Mouse (Mus musculus) ES-E14 (cell line): ENCODE measurements around the gene Lingo1. TPM values are rescaled to one million over a fixed set of nuclear protein-coding genes. Genes with fewer than 3 reads are reported as not detected.

Source experiments
- DNase-seq: peaks from one replicate; pipeline ENCODE4 v3.0.0-alpha.2; 2013; ENCODE audit warnings: low read depth, low spot score
- H3K27ac ChIP-seq: 2 replicates; pipeline ENCODE4 v1.5.1; 2012; ENCODE audit warnings: low read depth, mild to moderate bottlenecking, low read length, moderate library complexity, mixed read lengths; ENCODE audit not compliant: poor library complexity, insufficient read depth, severe bottlenecking
- H3K36me3 ChIP-seq: 2 replicates; pipeline ENCODE4 v1.6.1; 2012; ENCODE audit warnings: mild to moderate bottlenecking, low read length, moderate library complexity, mixed read lengths; ENCODE audit not compliant: control insufficient read depth, poor library complexity, insufficient read depth, severe bottlenecking
- H3K4me1 ChIP-seq, 2 experiments: fragments of 150-350 bp in 1 of 2; sonication (generic) in 1 of 2; 2 replicates each; pipeline ENCODE4 v1.6.1; 2012; ENCODE audit warnings: low read length in 2 of 2, mild to moderate bottlenecking in 1 of 2, mixed read lengths in 1 of 2; ENCODE audit not compliant: control insufficient read depth in 2 of 2, insufficient read depth in 2 of 2, poor library complexity in 1 of 2
- H3K4me3 ChIP-seq, 2 experiments: fragments of 150-350 bp in 1 of 2; sonication (generic) in 1 of 2; 2 replicates each; pipeline ENCODE4 v1.5.1; 2012; ENCODE audit warnings: low read length in 2 of 2, low read depth in 1 of 2, mild to moderate bottlenecking in 1 of 2, mixed read lengths in 1 of 2; ENCODE audit not compliant: insufficient read depth in 1 of 2, poor library complexity in 1 of 2, severe bottlenecking in 1 of 2
- H3K9ac ChIP-seq: 2 replicates; pipeline ENCODE4 v1.6.1; 2012; ENCODE audit warnings: low read depth, mild to moderate bottlenecking, low read length, mixed read lengths; ENCODE audit not compliant: poor library complexity, insufficient read depth, severe bottlenecking
- H3K9me3 ChIP-seq: fragments of 150-350 bp; sonication (generic); 2 replicates; pipeline ENCODE4 v1.6.1; 2012; ENCODE audit warnings: low read depth, mild to moderate bottlenecking, low read length; ENCODE audit not compliant: control insufficient read depth, insufficient read depth
- CHD2 ChIP-seq: IDR thresholded peaks from 2 replicates; pipeline ENCODE4 v1.6.1; 2014; ENCODE audit warnings: mild to moderate bottlenecking, low read depth, low read length, inconsistent platforms
- HCFC1 ChIP-seq: IDR thresholded peaks from 2 replicates; pipeline ENCODE4 v1.6.1; 2012; ENCODE audit warnings: low read length, inconsistent platforms, borderline replicate concordance; ENCODE audit not compliant: insufficient read depth
- MAFK ChIP-seq: IDR thresholded peaks from 2 replicates; pipeline ENCODE4 v1.6.1; 2014; ENCODE audit warnings: mild to moderate bottlenecking, low read depth, low read length, inconsistent platforms; ENCODE audit not compliant: insufficient read depth
- ZC3H11A ChIP-seq: IDR thresholded peaks from 2 replicates; pipeline ENCODE4 v1.6.1; 2012; ENCODE audit warnings: low read depth, mild to moderate bottlenecking, inconsistent platforms, low read length, borderline replicate concordance
- ZNF384 ChIP-seq: IDR thresholded peaks from 2 replicates; pipeline ENCODE4 v1.6.1; 2012; ENCODE audit warnings: low read depth, low read length, inconsistent platforms
- in situ Hi-C, 2 experiments: fragments of 600-800 bp; cut with MboI; formaldehyde crosslinking; loops; one replicate each; pipeline ENCODE4 v1.15.1; 2025; ENCODE audit warnings: low sequenced_read_pairs in 2 of 2, inconsistent platforms in 1 of 2; ENCODE audit not compliant: unreplicated experiment in 2 of 2
- total RNA-seq: library from RNA; depleted of rRNA; stranded (reverse); fragments of 300-350 nt; gene quantifications from 2 replicates; pipeline ENCODE4 v1.2.3, GENCODE M21; 2012

The Lingo1 gene
- total RNA-seq, 1 experiment = 1.3 TPM

- H3K4me1 ChIP-seq = peaks cover 2% of the 10 kb centered on the region in 2 experiments; a peak in 2 of 4 replicates
- in situ Hi-C loops = no loop called here
- no peaks in the 10 kb centered on the region for H3K9me3 ChIP-seq
- no peaks in the 10 kb centered on the region for H3K36me3 ChIP-seq
- H3K9ac ChIP-seq = no peak overlapping the region
- no peak for DNase-seq
- no peak overlapping the region for H3K27ac ChIP-seq
- H3K4me3 ChIP-seq = no peak overlapping the region
- TF ChIP-seq ZC3H11A (no peak), ZNF384 (no peak), HCFC1 (no peak), MAFK (no peak), CHD2 (no peak)
Measured at GRCm38 (mm10) chr9:56589762-56590161, 206.5 kb downstream of the Lingo1 start.

- Histone ChIP-seq H3K4me3 (no peak overlapping the region), H3K4me1 (peaks cover 0 to 14% of the 10 kb centered on the region in 2 experiments; a peak in 1 of 4 replicates), H3K9me3 (no peaks in the 10 kb centered on the region), H3K27ac (no peak overlapping the region), H3K36me3 (no peaks in the 10 kb centered on the region), H3K9ac (no peak overlapping the region)
- DNase-seq = no peak
- in situ Hi-C loops = no loop called here
- no peak for TF ChIP-seq ZNF384
- no peak for TF ChIP-seq MAFK
- TF ChIP-seq ZC3H11A = no peak
- TF ChIP-seq CHD2 = no peak
- TF ChIP-seq HCFC1 = no peak
Measured at GRCm38 (mm10) chr9:56584043-56584424, 212.2 kb downstream of the Lingo1 start.

- Histone ChIP-seq H3K4me3 (no peak overlapping the region), H3K4me1 (peaks cover 0 to 14% of the 10 kb centered on the region in 2 experiments; a peak in 1 of 4 replicates), H3K27ac (no peak overlapping the region), H3K36me3 (no peaks in the 10 kb centered on the region), H3K9me3 (no peaks in the 10 kb centered on the region), H3K9ac (no peak overlapping the region)
- no peak for DNase-seq
- TF ChIP-seq CHD2 (no peak), MAFK (no peak), HCFC1 (no peak), ZNF384 (no peak), ZC3H11A (no peak)
- in situ Hi-C loops = no loop called here
Measured at GRCm38 (mm10) chr9:56583139-56584042, 212.9 kb downstream of the Lingo1 start.

GRCm38 (mm10) chr9:56582628-56583027 is 213.6 kb downstream of the Lingo1 start:
- Histone ChIP-seq H3K9me3 (no peaks in the 10 kb centered on the region), H3K36me3 (no peaks in the 10 kb centered on the region), H3K4me1 (peaks cover 0 to 14% of the 10 kb centered on the region in 2 experiments; a peak in 1 of 4 replicates), H3K27ac (no peak overlapping the region), H3K4me3 (no peak overlapping the region), H3K9ac (no peak overlapping the region)
- DNase-seq = no peak
- in situ Hi-C loops = no loop called here
- no peak for TF ChIP-seq ZC3H11A
- no peak for TF ChIP-seq HCFC1
- no peak for TF ChIP-seq MAFK
- no peak for TF ChIP-seq CHD2
- no peak for TF ChIP-seq ZNF384
